Mouse (Mus musculus) hindbrain, embryonic 10.5 days (tissue): ENCODE measurements around the gene Hivep2. TPM values are rescaled to one million over a fixed set of nuclear protein-coding genes. Genes with fewer than 3 reads are reported as not detected.

Source experiments
- DNase-seq: peaks from one replicate; pipeline ENCODE4 v3.0.0-alpha.2; 2017; ENCODE audit warnings: low spot score
- H3K27ac ChIP-seq: fragments of 300-500 bp; sonication (generic); 2 replicates; pipeline ENCODE4 v1.5.1; 2016; ENCODE audit warnings: mild to moderate bottlenecking, moderate library complexity
- H3K27me3 ChIP-seq: fragments of 300-500 bp; sonication (generic); 2 replicates; pipeline ENCODE4 v1.6.1; 2016; ENCODE audit warnings: mild to moderate bottlenecking; ENCODE audit not compliant: poor library complexity, insufficient read depth, severe bottlenecking
- H3K36me3 ChIP-seq: fragments of 300-500 bp; sonication (generic); 2 replicates; pipeline ENCODE4 v1.6.1; 2016; ENCODE audit warnings: mild to moderate bottlenecking, moderate library complexity
- H3K4me1 ChIP-seq: fragments of 300-500 bp; sonication (generic); replicated peaks from 2 replicates; pipeline ENCODE4 v1.6.1; 2016; ENCODE audit warnings: mild to moderate bottlenecking
- H3K4me3 ChIP-seq: fragments of 300-500 bp; sonication (generic); 2 replicates; pipeline ENCODE4 v1.5.1; 2016; ENCODE audit warnings: mild to moderate bottlenecking, moderate library complexity
- H3K9me3 ChIP-seq: fragments of 300-500 bp; sonication (generic); 2 replicates; pipeline ENCODE4 v1.6.1; 2016; ENCODE audit warnings: mild to moderate bottlenecking, moderate library complexity
- WGBS: fragments of 180-500 bp; shearing (Covaris S2); methylation state at CpG from one replicate; pipeline ENCODE4 v1.1.7; 2016; 5-methylcytosine and 5-hydroxymethylcytosine counted together
- polyA plus RNA-seq: library from polyadenylated mRNA; unstranded; fragments of >200 nt; fragmentation: Nextera tagmentation; extraction: Ambion mirVana; gene quantifications from 2 replicates; pipeline ENCODE4 v1.2.1, GENCODE M21; 2016

The Hivep2 gene
- polyA plus RNA-seq, 1 experiment from 2014 or later: 1.2 TPM

DNA sequence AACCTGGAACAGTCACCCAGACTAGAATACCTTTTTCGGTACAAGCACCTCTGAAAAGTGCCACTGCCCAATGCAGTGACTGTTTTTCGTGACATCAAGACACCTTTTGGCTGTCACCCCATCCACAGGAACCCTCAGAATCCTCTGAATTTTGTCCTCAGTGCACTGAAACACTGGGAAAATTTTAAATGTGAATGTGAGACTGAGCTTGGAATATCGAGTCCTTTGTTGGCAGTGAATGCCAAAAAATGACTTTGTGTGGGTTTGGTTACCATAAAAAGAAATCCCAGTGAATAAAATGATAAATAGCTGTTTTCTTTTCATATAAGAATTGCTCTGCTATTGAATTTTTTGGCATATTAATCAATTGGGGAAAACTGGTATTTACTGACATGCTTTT, 154.6 kb downstream of the Hivep2 start:
- Histone ChIP-seq H3K27ac (no peak overlapping the region), H3K36me3 (no peaks in the 10 kb centered on the region), H3K4me1 (no peaks in the 10 kb centered on the region), H3K4me3 (no peak overlapping the region), H3K9me3 (no peaks in the 10 kb centered on the region), H3K27me3 (no peaks in the 10 kb centered on the region)
- DNase-seq: no peak
- 87% methylated on average over 3 of the region's 3 CpGs for WGBS

DNA sequence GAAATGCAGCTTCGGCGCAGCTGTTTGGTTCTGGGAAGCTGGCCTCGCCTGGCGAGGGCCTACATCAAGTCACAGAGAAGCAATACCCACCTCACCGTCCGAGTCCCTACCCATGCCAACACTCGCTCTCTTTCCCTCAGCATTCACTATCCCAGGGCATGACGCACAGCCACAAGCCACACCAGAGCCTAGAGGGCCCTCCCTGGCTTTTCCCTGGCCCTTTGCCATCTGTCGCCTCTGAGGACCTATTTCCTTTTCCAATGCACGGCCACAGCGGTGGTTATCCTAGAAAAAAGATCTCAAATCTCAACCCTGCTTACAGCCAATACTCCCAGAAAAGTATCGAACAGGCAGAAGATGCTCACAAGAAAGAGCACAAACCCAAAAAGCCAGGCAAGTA, 162.0 kb downstream of the Hivep2 start:
- no peak overlapping the region for H3K4me3 ChIP-seq
- no peak for DNase-seq
- H3K27me3 ChIP-seq: no peaks in the 10 kb centered on the region
- WGBS: 94% methylated on average over 12 of the region's 12 CpGs
- peaks cover 41% of the 10 kb centered on the region for H3K36me3 ChIP-seq
- H3K4me1 ChIP-seq: no peaks in the 10 kb centered on the region
- H3K27ac ChIP-seq: no peak overlapping the region
- no peaks in the 10 kb centered on the region for H3K9me3 ChIP-seq

- H3K9me3 ChIP-seq: no peaks in the 10 kb centered on the region
- 72% methylated on average over 8 of the region's 8 CpGs for WGBS
- no peak for DNase-seq
- H3K4me1 ChIP-seq: no peaks in the 10 kb centered on the region
- peaks cover 41% of the 10 kb centered on the region for H3K36me3 ChIP-seq
- no peak overlapping the region for H3K4me3 ChIP-seq
- H3K27ac ChIP-seq: no peak overlapping the region
- H3K27me3 ChIP-seq: no peaks in the 10 kb centered on the region
Measured at GRCm38 (mm10) chr10:14130270-14130669, 164.4 kb downstream of the Hivep2 start.

DNA sequence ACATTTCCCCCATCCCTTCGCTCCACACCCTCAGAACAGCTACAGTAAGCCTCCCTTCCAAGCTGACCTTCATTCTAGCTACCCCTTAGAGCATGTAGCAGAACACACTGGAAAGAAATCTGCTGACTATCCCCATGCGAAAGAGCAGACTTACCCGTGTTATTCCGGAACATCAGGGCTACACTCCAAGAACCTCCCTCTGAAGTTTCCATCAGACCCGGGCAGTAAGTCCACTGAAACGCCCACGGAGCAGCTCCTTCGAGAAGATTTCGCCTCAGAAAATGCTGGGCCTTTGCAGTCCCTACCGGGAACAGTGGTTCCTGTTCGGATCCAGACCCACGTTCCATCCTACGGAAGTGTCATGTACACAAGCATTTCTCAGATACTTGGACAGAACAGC, 165.4 kb downstream of the Hivep2 start:
- H3K27me3 ChIP-seq: no peaks in the 10 kb centered on the region
- no peak for DNase-seq
- H3K4me3 ChIP-seq: no peak overlapping the region
- no peaks in the 10 kb centered on the region for H3K4me1 ChIP-seq
- H3K36me3 ChIP-seq: peaks cover 41% of the 10 kb centered on the region
- H3K27ac ChIP-seq: no peak overlapping the region
- 95% methylated on average over 13 of the region's 13 CpGs for WGBS
- no peaks in the 10 kb centered on the region for H3K9me3 ChIP-seq

DNA sequence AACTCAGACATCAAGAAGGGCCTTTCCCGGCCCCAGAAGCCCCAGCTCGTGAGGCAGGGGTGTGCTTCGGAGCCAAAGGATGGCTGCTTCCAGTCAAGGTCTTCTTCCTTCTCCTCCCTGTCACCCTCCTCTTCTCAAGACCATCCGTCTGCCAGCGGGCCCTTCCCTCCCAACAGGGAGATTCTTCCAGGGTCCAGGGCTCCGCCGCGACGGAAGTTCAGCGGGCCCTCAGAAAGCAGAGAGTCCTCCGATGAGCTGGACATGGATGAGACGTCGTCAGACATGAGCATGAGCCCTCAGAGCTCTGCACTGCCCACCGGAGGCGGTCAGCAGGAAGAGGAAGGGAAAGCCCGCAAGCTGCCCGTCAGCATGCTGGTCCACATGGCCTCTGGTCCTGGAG, 166.2 kb downstream of the Hivep2 start:
- Histone ChIP-seq H3K4me3 (no peak overlapping the region), H3K27me3 (no peaks in the 10 kb centered on the region), H3K4me1 (no peaks in the 10 kb centered on the region), H3K9me3 (no peaks in the 10 kb centered on the region), H3K36me3 (peaks cover 41% of the 10 kb centered on the region), H3K27ac (no peak overlapping the region)
- DNase-seq: no peak
- WGBS: 89% methylated on average over 17 of the region's 17 CpGs

GRCm38 (mm10) chr10:14132937-14133336, 167.1 kb downstream of the Hivep2 start:
- Histone ChIP-seq H3K36me3 (peaks cover 35% of the 10 kb centered on the region), H3K4me3 (no peak overlapping the region), H3K9me3 (no peaks in the 10 kb centered on the region), H3K27me3 (no peaks in the 10 kb centered on the region), H3K27ac (no peak overlapping the region), H3K4me1 (no peaks in the 10 kb centered on the region)
- DNase-seq: no peak

DNA sequence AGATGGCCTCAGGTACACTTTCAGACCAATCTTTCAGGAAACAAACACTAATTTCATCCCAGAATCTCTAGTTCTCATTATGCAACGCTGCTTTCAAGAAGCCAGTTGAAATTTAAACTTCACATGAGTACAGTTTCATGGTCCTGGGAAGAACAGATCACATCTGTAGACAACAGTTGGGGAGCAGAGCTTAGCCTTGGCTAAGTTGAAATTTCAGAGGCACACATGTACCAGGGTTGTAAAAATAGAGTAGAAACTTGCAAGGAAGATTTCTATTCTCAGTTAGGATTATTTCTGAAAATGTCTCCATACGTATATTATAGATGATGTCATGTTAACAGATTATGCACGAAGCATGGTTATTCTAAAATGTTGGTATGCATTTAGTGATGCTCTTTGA, 172.8 kb downstream of the Hivep2 start:
- Histone ChIP-seq H3K36me3 (peaks cover 7% of the 10 kb centered on the region), H3K27me3 (no peaks in the 10 kb centered on the region), H3K9me3 (no peaks in the 10 kb centered on the region), H3K4me1 (no peaks in the 10 kb centered on the region), H3K27ac (no peak overlapping the region), H3K4me3 (no peak overlapping the region)
- DNase-seq: no peak
- WGBS: 93% methylated on average over 3 of the region's 3 CpGs

- Histone ChIP-seq H3K9me3 (no peaks in the 10 kb centered on the region), H3K4me3 (no peak overlapping the region), H3K4me1 (no peaks in the 10 kb centered on the region), H3K27me3 (no peaks in the 10 kb centered on the region), H3K36me3 (peaks cover 20% of the 10 kb centered on the region), H3K27ac (no peak overlapping the region)
- DNase-seq: no peak
- 91% methylated on average over 3 of the region's 3 CpGs for WGBS
Measured at GRCm38 (mm10) chr10:14144840-14145239, 179.0 kb downstream of the Hivep2 start.

DNA sequence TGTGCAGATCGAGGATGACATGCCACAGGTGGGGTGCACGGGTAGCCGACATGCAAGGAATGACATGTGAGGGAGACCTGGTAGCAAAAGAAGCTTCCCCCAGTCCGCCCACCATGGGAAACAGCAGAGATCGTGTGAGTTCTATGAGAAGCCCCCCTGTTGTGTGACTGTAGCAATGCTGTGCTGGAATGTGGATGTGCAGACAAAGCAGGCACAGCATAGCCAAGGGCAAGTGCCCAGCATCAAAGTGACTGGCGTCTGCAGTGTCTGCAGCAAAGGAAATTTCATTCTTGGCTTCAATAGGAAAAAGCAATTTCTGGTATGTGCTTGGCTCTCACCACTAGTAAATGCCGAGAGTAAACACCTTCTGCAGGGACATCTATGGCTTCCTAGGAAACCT, 199.0 kb downstream of the Hivep2 start:
- DNase-seq: peak; percentile 17
- H3K4me3 ChIP-seq: no peak overlapping the region
- no peaks in the 10 kb centered on the region for H3K27me3 ChIP-seq
- H3K36me3 ChIP-seq: no peaks in the 10 kb centered on the region
- H3K27ac ChIP-seq: 0 out of 2 replicates have a peak overlapping the region, but pooled peaks have one; percentile 8
- no peaks in the 10 kb centered on the region for H3K9me3 ChIP-seq
- WGBS: 44% methylated on average over 7 of the region's 7 CpGs
- H3K4me1 ChIP-seq: peaks cover 8% of the 10 kb centered on the region

- no peak overlapping the region for H3K27ac ChIP-seq
- DNase-seq: no peak
- no peaks in the 10 kb centered on the region for H3K27me3 ChIP-seq
- WGBS: 84% methylated on average over 6 of the region's 6 CpGs
- H3K4me3 ChIP-seq: no peak overlapping the region
- no peaks in the 10 kb centered on the region for H3K36me3 ChIP-seq
- H3K4me1 ChIP-seq: peaks cover 8% of the 10 kb centered on the region
- H3K9me3 ChIP-seq: no peaks in the 10 kb centered on the region
Measured at GRCm38 (mm10) chr10:14168197-14168844, 202.4 kb downstream of the Hivep2 start.

DNA sequence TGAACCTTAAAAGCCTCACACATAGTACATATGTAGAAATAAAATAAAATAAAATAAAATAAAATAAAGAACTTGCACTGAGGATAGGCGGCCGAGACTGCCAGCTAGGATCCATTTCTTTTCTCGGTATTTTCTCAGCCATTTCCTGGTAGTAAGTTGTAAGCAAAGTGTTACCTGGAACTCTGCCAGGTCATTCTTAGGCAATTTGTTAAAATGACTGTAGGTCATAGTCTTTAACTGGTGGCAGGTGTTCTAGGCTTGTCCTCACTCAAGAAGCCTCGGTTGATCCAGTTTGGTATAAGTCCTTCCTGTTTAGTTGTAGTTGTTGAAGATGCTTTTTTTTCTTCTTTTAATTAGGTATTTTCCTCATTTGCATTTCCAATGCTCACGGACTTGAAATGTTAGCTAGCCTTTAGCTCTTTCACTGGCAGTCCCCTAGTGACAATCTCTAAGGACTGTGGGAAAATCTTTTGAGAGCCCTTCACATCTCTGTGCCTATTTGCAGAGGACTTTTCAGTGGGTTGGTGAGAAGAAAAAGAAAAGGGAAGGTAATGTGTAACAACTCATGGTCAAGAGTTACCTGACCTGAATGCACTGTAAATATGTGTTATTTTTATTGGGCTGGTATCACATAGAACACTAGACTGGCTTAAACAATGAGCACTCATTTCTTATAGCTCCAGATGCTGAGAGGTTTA, 203.1 kb downstream of the Hivep2 start:
- Histone ChIP-seq H3K4me3 (no peak overlapping the region), H3K27me3 (no peaks in the 10 kb centered on the region), H3K27ac (no peak overlapping the region), H3K4me1 (peaks cover 8% of the 10 kb centered on the region), H3K36me3 (no peaks in the 10 kb centered on the region), H3K9me3 (no peaks in the 10 kb centered on the region)
- WGBS: 83% methylated on average over 5 of the region's 5 CpGs
- no peak for DNase-seq

DNA sequence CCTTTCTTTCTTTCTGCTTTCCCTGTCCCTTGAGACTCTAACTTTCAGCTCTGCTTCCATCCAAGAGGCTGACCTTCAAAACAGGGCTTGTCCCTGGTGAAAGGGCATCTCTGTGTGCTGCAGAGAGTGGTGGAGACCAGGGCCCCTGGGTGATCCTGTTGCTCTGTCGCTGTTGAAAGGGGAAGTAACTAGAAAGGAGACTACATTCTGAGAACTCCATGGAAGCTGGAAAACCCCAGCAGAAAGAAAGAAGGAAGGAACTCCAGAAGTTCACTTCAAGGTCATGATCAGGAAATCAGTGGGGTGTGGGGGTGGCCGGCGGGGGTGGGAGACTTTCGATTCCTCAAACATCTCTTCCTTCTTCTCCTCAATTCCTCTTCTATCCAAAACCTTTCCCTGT, 208.2 kb downstream of the Hivep2 start:
- WGBS: 80% methylated on average over 4 of the region's 4 CpGs

GRCm38 (mm10) chr10:14179424-14180339, 213.8 kb downstream of the Hivep2 start:
- no peak for DNase-seq
- no peak overlapping the region for H3K27ac ChIP-seq
- no peaks in the 10 kb centered on the region for H3K4me1 ChIP-seq
- H3K36me3 ChIP-seq: no peaks in the 10 kb centered on the region
- H3K4me3 ChIP-seq: no peak overlapping the region
- H3K9me3 ChIP-seq: no peaks in the 10 kb centered on the region
- WGBS: 82% methylated on average over 19 of the region's 19 CpGs
- H3K27me3 ChIP-seq: no peaks in the 10 kb centered on the region

More for the DNA sequence above, 208.2 kb downstream of the Hivep2 start:
- Histone ChIP-seq H3K9me3 (no peaks in the 10 kb centered on the region), H3K36me3 (no peaks in the 10 kb centered on the region), H3K27me3 (no peaks in the 10 kb centered on the region), H3K4me3 (no peak overlapping the region), H3K4me1 (no peaks in the 10 kb centered on the region), H3K27ac (no peak overlapping the region)
- no peak for DNase-seq
